Mouse (Mus musculus): Measurements from ENCODE around the gene Slc25a17.

Gene Slc25a17

GRCm38 (mm10) chr15:81360345-81361021 lies at the start of gene Slc25a17:
Gene Slc25a17, minus strand, starts transcription at chr15:81360812.
- in situ Hi-C loops (cut with MboI; ENCODE audit: low pct_unique_long_range_greater_than_20kb in 1 of 2, low sequenced_read_pairs in 2 of 2, unreplicated experiment in 1 of 2): no loop called here

- in situ Hi-C loops (cut with MboI; ENCODE audit: low pct_unique_long_range_greater_than_20kb in 1 of 2, low sequenced_read_pairs in 2 of 2, unreplicated experiment in 1 of 2): no loop called here
These were observed 47.6 kb upstream of the Slc25a17 start, which contains the start of gene Dnajb7 for GRCm38 (mm10) chr15:81408199-81408598. Gene Dnajb7, minus strand, starts transcription at chr15:81408299.

GRCm38 (mm10) chr15:81405008-81405407 lies 44.4 kb upstream of the Slc25a17 start:
- in situ Hi-C loops (cut with MboI; ENCODE audit: low pct_unique_long_range_greater_than_20kb in 1 of 2, low sequenced_read_pairs in 2 of 2, unreplicated experiment in 1 of 2): no loop called here

- in situ Hi-C loops (cut with MboI; ENCODE audit: low pct_unique_long_range_greater_than_20kb in 1 of 2, low sequenced_read_pairs in 2 of 2, unreplicated experiment in 1 of 2): no loop called here
These were observed 39.2 kb upstream of the Slc25a17 start, which contains the start of the genes St13 and Xpnpep3 for GRCm38 (mm10) chr15:81399638-81400315. Gene St13, minus strand, starts transcription at chr15:81400077. Gene Xpnpep3, plus strand, starts transcription at chr15:81400138.

- in situ Hi-C loops (cut with MboI; ENCODE audit: low pct_unique_long_range_greater_than_20kb in 1 of 2, low sequenced_read_pairs in 2 of 2, unreplicated experiment in 1 of 2): no loop called here
These were observed 38.7 kb upstream of the Slc25a17 start for GRCm38 (mm10) chr15:81399297-81399637.

GRCm38 (mm10) chr15:81398189-81398588 lies 37.6 kb upstream of the Slc25a17 start:
- in situ Hi-C loops (cut with MboI; ENCODE audit: low pct_unique_long_range_greater_than_20kb in 1 of 2, low sequenced_read_pairs in 2 of 2, unreplicated experiment in 1 of 2): no loop called here

GRCm38 (mm10) chr15:81394211-81394915 lies 33.8 kb upstream of the Slc25a17 start:
- in situ Hi-C loops (cut with MboI; ENCODE audit: low pct_unique_long_range_greater_than_20kb in 1 of 2, low sequenced_read_pairs in 2 of 2, unreplicated experiment in 1 of 2): no loop called here

- in situ Hi-C loops (cut with MboI; ENCODE audit: low pct_unique_long_range_greater_than_20kb in 1 of 2, low sequenced_read_pairs in 2 of 2, unreplicated experiment in 1 of 2): no loop called here
These were observed 32.4 kb upstream of the Slc25a17 start for GRCm38 (mm10) chr15:81392997-81393396.

GRCm38 (mm10) chr15:81386327-81386726 lies 25.7 kb upstream of the Slc25a17 start:
- in situ Hi-C loops (cut with MboI; ENCODE audit: low pct_unique_long_range_greater_than_20kb in 1 of 2, low sequenced_read_pairs in 2 of 2, unreplicated experiment in 1 of 2): loop anchor here in 1 of 2 experiments (10.0 kb wide), 1 partner anchor 248 kb away; no protein-coding TSS in a partner anchor

- in situ Hi-C loops (cut with MboI; ENCODE audit: low pct_unique_long_range_greater_than_20kb in 1 of 2, low sequenced_read_pairs in 2 of 2, unreplicated experiment in 1 of 2): no loop called here
These were observed 18.2 kb upstream of the Slc25a17 start for GRCm38 (mm10) chr15:81378845-81379244.

GRCm38 (mm10) chr15:81374621-81375020 lies 14.0 kb upstream of the Slc25a17 start:
- in situ Hi-C loops (cut with MboI; ENCODE audit: low pct_unique_long_range_greater_than_20kb in 1 of 2, low sequenced_read_pairs in 2 of 2, unreplicated experiment in 1 of 2): no loop called here

- in situ Hi-C loops (cut with MboI; ENCODE audit: low pct_unique_long_range_greater_than_20kb in 1 of 2, low sequenced_read_pairs in 2 of 2, unreplicated experiment in 1 of 2): no loop called here
These were observed 9.7 kb upstream of the Slc25a17 start for GRCm38 (mm10) chr15:81370356-81370755.

GRCm38 (mm10) chr15:81368601-81369000 lies 8.0 kb upstream of the Slc25a17 start:
- in situ Hi-C loops (cut with MboI; ENCODE audit: low pct_unique_long_range_greater_than_20kb in 1 of 2, low sequenced_read_pairs in 2 of 2, unreplicated experiment in 1 of 2): no loop called here

GRCm38 (mm10) chr15:81366241-81366640 lies 5.6 kb upstream of the Slc25a17 start:
- in situ Hi-C loops (cut with MboI; ENCODE audit: low pct_unique_long_range_greater_than_20kb in 1 of 2, low sequenced_read_pairs in 2 of 2, unreplicated experiment in 1 of 2): no loop called here

- in situ Hi-C loops (cut with MboI; ENCODE audit: low pct_unique_long_range_greater_than_20kb in 1 of 2, low sequenced_read_pairs in 2 of 2, unreplicated experiment in 1 of 2): no loop called here
These were observed 4.6 kb upstream of the Slc25a17 start for GRCm38 (mm10) chr15:81365246-81365645.

- in situ Hi-C loops (cut with MboI; ENCODE audit: low pct_unique_long_range_greater_than_20kb in 1 of 2, low sequenced_read_pairs in 2 of 2, unreplicated experiment in 1 of 2): no loop called here
These were observed 3.7 kb upstream of the Slc25a17 start for GRCm38 (mm10) chr15:81364271-81364670.

- in situ Hi-C loops (cut with MboI; ENCODE audit: low pct_unique_long_range_greater_than_20kb in 1 of 2, low sequenced_read_pairs in 2 of 2, unreplicated experiment in 1 of 2): no loop called here
These were observed 1.9 kb upstream of the Slc25a17 start for GRCm38 (mm10) chr15:81362501-81362900.

GRCm38 (mm10) chr15:81361417-81362015 lies 904 bp upstream of the Slc25a17 start:
- in situ Hi-C loops (cut with MboI; ENCODE audit: low pct_unique_long_range_greater_than_20kb in 1 of 2, low sequenced_read_pairs in 2 of 2, unreplicated experiment in 1 of 2): no loop called here

- in situ Hi-C loops (cut with MboI; ENCODE audit: low pct_unique_long_range_greater_than_20kb in 1 of 2, low sequenced_read_pairs in 2 of 2, unreplicated experiment in 1 of 2): no loop called here
These were observed 401 bp upstream of the Slc25a17 start for GRCm38 (mm10) chr15:81361022-81361404.

All from mouse embryonic stem cell (cell line).